Mouse (Mus musculus) hindbrain, embryonic 10.5 days (tissue): ENCODE results near the gene Gng7. TPM values are rescaled to one million over a fixed set of nuclear protein-coding genes. Genes with fewer than 3 reads are reported as not detected.
A peak's percentile ranks its signal among the peaks of the same experiment; 100 is the strongest.

Source experiments
- DNase-seq: peaks from one replicate; pipeline ENCODE4 v3.0.0-alpha.2; 2017; ENCODE audit warnings: low spot score
- H3K27ac ChIP-seq: fragments of 300-500 bp; sonication (generic); 2 replicates; pipeline ENCODE4 v1.5.1; 2016; ENCODE audit warnings: mild to moderate bottlenecking, moderate library complexity
- H3K27me3 ChIP-seq: fragments of 300-500 bp; sonication (generic); 2 replicates; pipeline ENCODE4 v1.6.1; 2016; ENCODE audit warnings: mild to moderate bottlenecking; ENCODE audit not compliant: poor library complexity, insufficient read depth, severe bottlenecking
- H3K36me3 ChIP-seq: fragments of 300-500 bp; sonication (generic); 2 replicates; pipeline ENCODE4 v1.6.1; 2016; ENCODE audit warnings: mild to moderate bottlenecking, moderate library complexity
- H3K4me1 ChIP-seq: fragments of 300-500 bp; sonication (generic); replicated peaks from 2 replicates; pipeline ENCODE4 v1.6.1; 2016; ENCODE audit warnings: mild to moderate bottlenecking
- H3K4me3 ChIP-seq: fragments of 300-500 bp; sonication (generic); 2 replicates; pipeline ENCODE4 v1.5.1; 2016; ENCODE audit warnings: mild to moderate bottlenecking, moderate library complexity
- H3K9me3 ChIP-seq: fragments of 300-500 bp; sonication (generic); 2 replicates; pipeline ENCODE4 v1.6.1; 2016; ENCODE audit warnings: mild to moderate bottlenecking, moderate library complexity
- WGBS: fragments of 180-500 bp; shearing (Covaris S2); methylation state at CpG from one replicate; pipeline ENCODE4 v1.1.7; 2016; 5-methylcytosine and 5-hydroxymethylcytosine counted together
- polyA plus RNA-seq: library from polyadenylated mRNA; unstranded; fragments of >200 nt; fragmentation: Nextera tagmentation; extraction: Ambion mirVana; gene quantifications from 2 replicates; pipeline ENCODE4 v1.2.1, GENCODE M21; 2016

The Gng7 gene
- polyA plus RNA-seq, 1 experiment from 2014 or later = 8.6 TPM

DNA sequence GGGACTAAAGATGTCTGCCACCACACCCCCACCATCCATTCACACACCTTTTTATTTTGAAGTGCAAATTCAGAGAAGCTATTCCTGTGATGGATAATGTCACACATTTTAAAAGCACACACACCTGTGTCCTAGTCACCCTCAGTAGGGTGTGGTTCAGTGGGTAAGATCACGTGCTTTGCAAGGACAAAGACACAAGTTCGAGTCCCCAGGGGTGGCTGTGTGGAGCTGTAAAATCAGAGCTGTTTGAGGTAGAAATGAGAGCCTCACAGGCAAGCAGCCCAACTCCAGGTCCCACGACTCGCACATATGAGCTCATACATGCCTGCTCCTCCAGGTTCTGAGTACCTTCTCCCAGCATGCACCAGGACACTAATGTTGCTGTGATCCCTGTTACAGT lies 46.6 kb downstream of the Gng7 start:
- DNase-seq = no peak
- WGBS = 84% methylated on average over 4 of the region's 4 CpGs
- Histone ChIP-seq H3K4me3 (no peak overlapping the region), H3K4me1 (peaks cover 44% of the 10 kb centered on the region), H3K27ac (no peak overlapping the region), H3K27me3 (no peaks in the 10 kb centered on the region), H3K9me3 (0 out of 2 replicates have a peak, but pooled peaks cover 5% of the 10 kb centered on the region), H3K36me3 (no peaks in the 10 kb centered on the region)

DNA sequence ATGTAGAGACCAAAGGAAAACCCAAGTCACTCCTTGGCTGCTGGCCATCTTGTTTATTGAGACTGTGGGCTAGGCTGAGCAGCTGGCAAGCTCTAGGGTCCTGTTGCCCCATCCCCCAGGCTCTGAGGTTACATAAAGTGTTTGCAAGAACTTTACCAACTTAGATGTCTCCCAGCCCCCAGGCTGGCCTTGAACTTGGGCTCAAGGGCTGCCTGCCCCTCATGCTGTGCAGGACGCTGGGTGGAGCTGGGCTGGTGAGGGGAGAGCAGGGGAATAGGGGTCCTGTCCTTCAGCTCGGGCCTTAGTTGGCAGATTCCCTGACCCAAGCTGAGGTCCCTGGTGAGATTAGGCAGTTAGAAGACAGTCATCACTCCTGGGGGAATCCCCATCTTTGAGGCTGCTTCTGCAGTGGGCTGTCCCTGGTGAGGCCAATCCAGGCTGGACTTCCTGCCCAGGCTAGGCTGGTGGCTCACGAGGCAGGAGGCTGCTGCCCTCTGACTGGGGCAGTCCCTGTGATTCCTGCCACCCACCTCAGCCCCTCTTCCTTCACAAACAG lies 47.6 kb downstream of the Gng7 start:
- H3K4me3 ChIP-seq = no peak overlapping the region
- H3K36me3 ChIP-seq = no peaks in the 10 kb centered on the region
- H3K27ac ChIP-seq = peak overlapping the region; percentile 50; the same call in 1 of the 2 replicates
- H3K4me1 ChIP-seq = peaks cover 45% of the 10 kb centered on the region
- no peaks in the 10 kb centered on the region for H3K27me3 ChIP-seq
- 0 out of 2 replicates have a peak, but pooled peaks cover 5% of the 10 kb centered on the region for H3K9me3 ChIP-seq
- WGBS = 65% methylated on average over 3 of the region's 3 CpGs
- DNase-seq = no peak

DNA sequence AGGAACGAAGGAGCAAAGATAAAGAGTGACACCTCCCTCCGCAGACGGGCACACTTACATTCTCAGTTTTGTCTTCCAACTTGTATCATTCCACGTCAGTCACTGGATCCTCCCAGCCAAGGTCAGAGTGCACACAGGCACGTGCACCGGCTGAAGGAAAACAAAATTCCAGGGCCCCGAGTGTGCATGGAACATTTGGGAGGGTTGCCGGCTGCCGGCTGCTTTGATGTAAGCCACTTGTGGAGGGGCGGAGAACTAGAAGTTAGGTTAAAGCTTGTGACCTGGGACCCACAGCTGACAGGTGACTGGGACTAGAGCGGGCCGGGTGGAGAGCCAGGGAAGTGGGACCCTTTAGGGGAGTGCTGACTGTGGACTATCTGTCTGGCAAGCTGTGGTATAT lies 48.4 kb downstream of the Gng7 start:
- H3K4me3 ChIP-seq = no peak overlapping the region
- no peak overlapping the region for H3K27ac ChIP-seq
- WGBS = 58% methylated on average over 12 of the region's 12 CpGs
- H3K27me3 ChIP-seq = peaks cover 5% of the 10 kb centered on the region; the same call in 1 of the 2 replicates
- H3K36me3 ChIP-seq = no peaks in the 10 kb centered on the region
- H3K4me1 ChIP-seq = peaks cover 46% of the 10 kb centered on the region
- H3K9me3 ChIP-seq = 0 out of 2 replicates have a peak, but pooled peaks cover 5% of the 10 kb centered on the region
- DNase-seq = no peak

DNA sequence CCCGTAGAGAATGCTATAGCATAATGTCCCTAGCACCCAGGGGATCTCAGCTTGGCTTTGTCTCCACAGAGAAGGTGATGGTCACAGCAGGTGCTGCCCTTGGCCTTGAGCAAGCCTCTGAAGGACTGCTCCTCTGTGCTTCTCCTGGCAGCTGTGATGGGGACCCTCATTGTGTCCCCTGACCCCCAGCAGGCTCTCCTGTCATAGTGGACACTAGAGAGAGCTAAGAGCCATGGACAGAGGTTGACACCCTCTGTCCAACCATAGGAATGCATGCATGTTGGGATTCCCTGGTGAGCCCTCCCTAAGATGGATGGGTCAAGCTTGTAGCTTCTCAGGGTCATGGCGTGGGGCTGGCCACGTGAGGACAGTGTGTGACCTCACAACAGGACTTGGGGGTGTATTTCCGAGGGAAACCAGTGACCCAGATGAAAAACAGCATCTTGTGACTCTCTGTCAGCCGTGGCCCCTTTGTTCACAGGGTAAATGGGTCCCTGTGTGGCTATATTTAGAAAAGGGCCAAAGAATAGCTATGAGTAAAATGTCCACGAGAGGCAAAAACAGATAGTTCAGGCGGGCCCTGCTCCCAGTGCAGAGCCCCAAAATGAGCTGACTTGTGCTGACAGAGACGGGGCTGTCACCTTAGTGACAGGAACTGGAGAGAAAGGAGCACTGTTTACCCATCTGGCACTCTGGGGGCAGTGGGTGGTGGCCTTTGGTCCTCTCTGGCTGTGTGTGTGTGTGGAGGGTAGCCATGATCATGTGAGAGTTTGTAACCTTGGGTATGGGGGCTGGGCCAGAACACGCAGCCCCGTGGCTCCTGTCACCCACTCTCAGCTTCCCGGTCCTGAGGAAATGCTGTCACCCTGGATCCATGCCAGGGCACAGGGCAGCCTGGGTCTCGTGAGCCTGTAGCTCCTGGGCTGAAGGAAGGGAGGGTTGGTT lies 51.4 kb downstream of the Gng7 start:
- Histone ChIP-seq H3K4me3 (no peak overlapping the region), H3K9me3 (no peaks in the 10 kb centered on the region), H3K4me1 (peaks cover 54% of the 10 kb centered on the region), H3K36me3 (no peaks in the 10 kb centered on the region), H3K27me3 (peaks cover 5% of the 10 kb centered on the region; the same call in 1 of the 2 replicates), H3K27ac (peak overlapping the region; percentile 64)
- WGBS = 51% methylated on average over 12 of the region's 12 CpGs
- DNase-seq = no peak

DNA sequence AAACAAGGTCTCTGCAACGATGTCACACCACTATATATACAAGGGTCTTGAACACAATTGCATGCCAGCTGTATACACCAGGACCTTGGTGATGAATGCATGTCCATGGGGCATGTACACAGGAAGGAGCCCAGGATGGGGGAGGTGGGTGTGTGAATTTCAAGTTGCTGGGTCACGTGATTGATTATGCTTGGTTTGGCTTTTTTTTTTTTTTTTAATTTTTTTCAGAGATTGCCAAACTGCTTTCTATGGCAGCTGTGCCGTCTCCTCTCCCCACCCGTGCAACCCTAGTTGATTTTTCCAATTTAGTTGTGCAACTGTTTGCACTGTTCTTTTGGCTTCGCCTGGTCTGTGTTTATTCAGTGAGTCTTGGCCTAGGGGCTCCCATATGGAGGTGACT lies 52.2 kb downstream of the Gng7 start:
- Histone ChIP-seq H3K36me3 (no peaks in the 10 kb centered on the region), H3K4me3 (no peak overlapping the region), H3K27me3 (peaks cover 5% of the 10 kb centered on the region; the same call in 1 of the 2 replicates), H3K9me3 (no peaks in the 10 kb centered on the region), H3K27ac (peak overlapping the region; percentile 9; the same call in 1 of the 2 replicates), H3K4me1 (peaks cover 54% of the 10 kb centered on the region)
- no peak for DNase-seq
- WGBS = 83% methylated on average over 5 of the region's 5 CpGs

DNA sequence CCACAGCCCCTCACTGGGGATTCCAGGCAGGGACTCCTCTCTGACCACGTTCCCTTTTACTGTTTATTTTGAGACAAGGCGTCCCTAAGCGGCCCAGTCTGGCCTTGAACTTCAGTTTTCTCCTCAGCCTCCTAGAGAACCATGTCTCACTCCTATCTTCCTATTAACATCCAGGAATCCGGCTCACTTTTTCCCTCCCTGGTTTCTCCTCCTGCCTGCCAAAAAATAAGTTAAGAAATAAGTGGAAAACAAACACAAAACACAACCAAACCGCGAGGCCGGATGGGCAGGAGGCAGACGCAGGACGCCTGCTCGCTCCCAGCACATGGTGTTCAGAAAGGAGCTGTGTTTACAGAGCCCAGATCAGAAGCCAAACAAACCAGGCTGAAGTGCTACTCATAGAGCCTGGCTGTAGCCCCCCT lies 52.7 kb downstream of the Gng7 start:
- no peaks in the 10 kb centered on the region for H3K9me3 ChIP-seq
- H3K36me3 ChIP-seq = no peaks in the 10 kb centered on the region
- DNase-seq = no peak
- H3K4me3 ChIP-seq = no peak overlapping the region
- WGBS = 50% methylated on average over 10 of the region's 10 CpGs
- H3K27ac ChIP-seq = peak overlapping the region; percentile 78
- peaks cover 5% of the 10 kb centered on the region; the same call in 1 of the 2 replicates for H3K27me3 ChIP-seq
- peaks cover 50% of the 10 kb centered on the region for H3K4me1 ChIP-seq

DNA sequence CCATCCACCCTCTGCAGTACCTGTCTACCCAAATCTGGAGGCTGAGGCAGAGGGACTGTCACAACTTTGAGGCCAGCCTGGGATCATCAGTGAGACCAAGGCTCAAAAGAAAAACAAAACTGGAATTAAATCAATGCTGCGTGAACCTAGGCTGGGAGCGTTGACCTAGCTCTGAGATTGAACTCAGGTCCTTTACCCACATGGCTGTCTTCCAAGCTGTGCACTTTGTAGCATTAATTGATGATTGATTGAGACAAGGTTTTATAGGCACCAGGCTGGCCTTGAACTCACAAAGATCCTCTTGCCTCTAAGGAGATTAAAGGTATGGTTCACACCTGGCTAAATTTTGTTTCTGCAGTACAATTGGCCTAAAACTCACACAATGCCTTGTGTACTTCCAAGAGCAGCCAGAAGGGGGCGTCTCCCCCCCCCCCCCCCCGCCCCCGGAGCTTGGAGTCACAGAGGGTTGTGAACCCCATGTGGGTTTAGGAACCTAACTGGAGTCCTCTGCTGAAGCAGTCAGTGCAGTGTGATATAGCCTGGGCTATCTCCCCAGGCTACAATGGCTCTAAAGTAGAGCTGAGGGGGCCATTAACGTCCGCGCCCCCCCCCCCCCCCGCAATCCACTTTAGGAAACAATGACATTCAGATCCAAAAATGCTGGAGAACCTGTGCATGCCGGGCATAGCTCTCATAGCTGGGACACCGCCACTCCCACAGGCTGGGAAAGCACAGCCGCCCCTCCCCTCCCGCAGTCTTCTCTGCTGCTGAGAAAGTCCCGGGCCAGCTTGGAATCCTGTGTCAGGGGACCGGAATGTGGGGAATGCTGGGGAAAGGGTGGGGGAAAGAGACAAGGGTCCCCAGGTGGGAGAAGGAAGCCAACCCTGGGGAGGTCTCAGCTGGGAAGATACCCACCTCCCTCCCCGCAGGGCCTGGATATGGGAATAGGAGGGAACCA lies 53.9 kb downstream of the Gng7 start:
- no peaks in the 10 kb centered on the region for H3K36me3 ChIP-seq
- H3K9me3 ChIP-seq = no peaks in the 10 kb centered on the region
- peak overlapping the region; percentile 78 for H3K27ac ChIP-seq
- 0 out of 2 replicates have a peak overlapping the region, but pooled peaks have one; percentile 13 for H3K4me3 ChIP-seq
- H3K4me1 ChIP-seq = peaks cover 51% of the 10 kb centered on the region
- 13% methylated on average over 16 of the region's 16 CpGs for WGBS
- peak; percentile 69 for DNase-seq
- H3K27me3 ChIP-seq = peaks cover 5% of the 10 kb centered on the region; the same call in 1 of the 2 replicates

DNA sequence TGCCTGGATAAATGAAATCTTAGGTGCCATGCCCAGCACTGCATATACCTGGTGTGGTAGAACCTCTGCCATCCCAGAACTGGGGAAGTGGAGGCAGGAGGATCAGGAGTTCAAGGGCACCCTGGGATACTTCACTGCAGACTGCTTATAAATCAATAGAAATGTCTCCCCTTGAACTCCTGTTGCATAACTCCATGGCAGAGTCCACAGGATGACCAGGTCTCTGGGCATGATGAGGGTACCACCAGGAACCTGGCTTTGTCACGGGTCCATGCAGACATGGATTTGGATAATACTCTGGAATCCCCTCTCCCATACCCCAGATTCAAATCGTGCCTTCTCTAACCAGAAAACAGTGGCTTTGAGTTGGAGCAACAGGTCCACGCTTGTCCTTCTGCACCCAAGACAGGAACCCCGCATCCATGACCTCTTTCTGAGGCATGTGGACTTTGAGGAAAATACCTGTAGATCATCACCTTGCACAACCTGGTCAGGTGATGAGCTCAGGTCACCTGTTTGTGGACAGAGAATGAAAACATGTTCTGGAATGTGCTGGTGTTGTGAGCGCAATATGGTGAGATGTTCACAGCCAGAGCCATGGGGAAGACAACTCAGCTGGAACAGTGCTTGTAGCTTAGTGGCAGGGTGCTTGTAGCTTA lies 55.6 kb downstream of the Gng7 start:
- Histone ChIP-seq H3K4me3 (no peak overlapping the region), H3K27ac (no peak overlapping the region), H3K9me3 (no peaks in the 10 kb centered on the region), H3K27me3 (peaks cover 5% of the 10 kb centered on the region; the same call in 1 of the 2 replicates), H3K4me1 (peaks cover 56% of the 10 kb centered on the region), H3K36me3 (no peaks in the 10 kb centered on the region)
- no peak for DNase-seq
- 85% methylated on average over 5 of the region's 5 CpGs for WGBS

DNA sequence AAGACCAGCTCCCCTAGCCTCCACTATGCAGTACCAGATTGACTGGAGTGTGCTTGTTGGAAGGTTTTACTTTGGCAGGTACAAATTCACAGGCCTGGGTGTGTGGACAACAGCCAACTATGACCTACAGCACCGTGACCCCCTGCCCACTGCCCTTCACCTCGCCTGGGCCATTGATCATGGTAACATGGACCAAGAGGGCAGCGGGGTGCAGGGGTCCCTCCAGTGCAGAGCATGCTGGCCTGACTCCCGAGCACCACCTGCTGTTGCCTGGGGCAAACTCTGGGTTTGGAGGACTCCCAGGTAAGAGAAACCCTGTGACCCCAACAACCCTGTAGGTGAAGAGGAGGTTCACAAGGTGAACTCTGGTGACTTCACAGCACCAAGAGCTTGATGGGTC lies 57.0 kb downstream of the Gng7 start:
- WGBS = 66% methylated on average over 4 of the region's 4 CpGs
- no peaks in the 10 kb centered on the region for H3K36me3 ChIP-seq

DNA sequence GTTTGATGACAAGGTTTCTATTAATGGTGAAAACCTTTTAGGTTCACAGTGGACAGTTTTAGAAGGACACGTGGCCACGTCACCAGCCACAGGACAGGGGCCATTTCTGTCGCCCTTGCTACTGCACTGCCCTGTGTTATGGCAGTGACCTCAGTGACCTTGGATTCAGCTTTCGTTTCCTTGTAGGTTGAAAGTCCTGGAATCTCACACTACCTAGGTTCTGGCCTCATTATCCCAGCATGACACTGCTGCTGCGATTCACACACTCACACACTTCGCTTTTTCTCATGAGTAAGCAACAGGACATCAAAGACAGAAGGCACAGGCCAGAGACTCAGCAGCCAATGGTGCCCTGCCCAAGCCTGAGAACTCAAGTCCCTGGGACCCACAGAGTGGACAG lies 57.8 kb downstream of the Gng7 start:
- H3K9me3 ChIP-seq = no peaks in the 10 kb centered on the region
- peaks cover 35% of the 10 kb centered on the region for H3K4me1 ChIP-seq
- WGBS = 76% methylated on average over 6 of the region's 6 CpGs
- H3K36me3 ChIP-seq = no peaks in the 10 kb centered on the region
- H3K27me3 ChIP-seq = peaks cover 5% of the 10 kb centered on the region; the same call in 1 of the 2 replicates
- H3K27ac ChIP-seq = 0 out of 2 replicates have a peak overlapping the region, but pooled peaks have one; percentile 8
- no peak overlapping the region for H3K4me3 ChIP-seq
- DNase-seq = no peak

More for the DNA sequence above, 57.0 kb downstream of the Gng7 start:
- no peak for DNase-seq
- Histone ChIP-seq H3K27ac (no peak overlapping the region), H3K9me3 (no peaks in the 10 kb centered on the region), H3K27me3 (peaks cover 5% of the 10 kb centered on the region; the same call in 1 of the 2 replicates), H3K4me1 (peaks cover 43% of the 10 kb centered on the region), H3K4me3 (no peak overlapping the region)

DNA sequence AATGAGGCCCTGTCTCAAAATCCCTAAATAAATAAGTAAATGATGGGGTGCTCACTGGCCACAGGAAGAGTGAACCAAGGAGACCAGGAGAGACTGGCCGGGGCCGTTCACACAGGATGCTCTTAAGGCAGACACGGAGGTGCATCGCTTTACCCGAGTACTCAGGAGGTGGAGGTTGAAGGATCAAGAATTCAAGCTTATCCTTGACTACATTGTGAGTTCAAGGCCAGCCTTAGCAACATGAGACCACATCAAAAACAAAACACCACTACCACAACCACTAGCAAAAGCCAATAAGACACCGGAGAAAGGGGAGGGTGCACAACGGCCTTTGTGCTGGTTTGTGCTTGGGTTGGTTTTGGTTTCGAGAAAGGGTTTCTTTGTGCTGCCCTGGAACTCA lies 58.4 kb downstream of the Gng7 start:
- peaks cover 30% of the 10 kb centered on the region for H3K4me1 ChIP-seq
- H3K36me3 ChIP-seq = no peaks in the 10 kb centered on the region
- WGBS = 94% methylated on average over 8 of the region's 8 CpGs
- peak overlapping the region; percentile 81 for H3K27ac ChIP-seq
- H3K9me3 ChIP-seq = no peaks in the 10 kb centered on the region
- no peak for DNase-seq
- H3K4me3 ChIP-seq = no peak overlapping the region
- 0 out of 2 replicates have a peak, but pooled peaks cover under 1% of the 10 kb centered on the region for H3K27me3 ChIP-seq
